Mouse (Mus musculus): ENCODE measurements around the gene Tmem273.

GRCm38 (mm10) chr14:32861149-32861581 lies 75.4 kb downstream of the Tmem273 start:
- TF ChIP-seq CTCF (conservative IDR thresholded peaks at IDR 0.05; ENCODE audit: insufficient read depth, insufficient read length, low read depth, low read length) (no peak), POLR2A (IDR thresholded peaks at IDR 0.05; ENCODE audit: low read depth, low read length) (no peak)

Data from kidney, adult 2 months (tissue).